Mouse (Mus musculus): ENCODE measurements around the gene Gm47985. TPM values are rescaled to one million over a fixed set of nuclear protein-coding genes. Genes with fewer than 3 reads are reported as not detected.
"Not testable (repeated sequence)": the region's sequence is repeated elsewhere in the genome, so short reads cannot be mapped to it uniquely, and the experiment has no call there.

Gm47985 gene
- polyA plus RNA-seq, 1 experiment from 2014 or later, result 1.4 TPM

DNA sequence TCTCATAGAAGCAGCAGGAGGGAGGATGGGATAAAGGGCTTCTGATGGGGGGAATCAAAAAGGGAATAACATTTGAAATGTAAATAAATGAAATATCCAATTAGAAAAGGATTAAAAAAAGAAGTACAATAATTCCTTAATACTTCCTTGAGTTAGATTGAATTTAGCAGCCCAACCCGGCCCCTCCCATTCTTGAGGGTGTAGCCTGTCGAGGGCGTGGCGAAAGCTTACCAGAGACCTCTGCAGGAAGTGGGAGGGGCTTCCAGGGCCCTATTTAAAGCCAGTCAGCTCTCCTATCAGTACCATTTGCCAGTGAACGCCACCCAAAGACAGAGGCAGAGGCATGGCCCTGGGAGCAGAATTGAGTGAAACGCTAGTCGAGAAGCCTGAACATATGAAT, 9.7 kb downstream of the Gm47985 start, which contains the start of gene Gm8947:
Gm8947 (plus strand) TSS at position 302 of the 400 bp plus-strand sequence.
- ATAC-seq (ENCODE audit: low read depth), result peak; percentile 80
- not testable (repeated sequence) for H3K4me2 ChIP-seq (ENCODE audit: low read depth, low read length)

DNA sequence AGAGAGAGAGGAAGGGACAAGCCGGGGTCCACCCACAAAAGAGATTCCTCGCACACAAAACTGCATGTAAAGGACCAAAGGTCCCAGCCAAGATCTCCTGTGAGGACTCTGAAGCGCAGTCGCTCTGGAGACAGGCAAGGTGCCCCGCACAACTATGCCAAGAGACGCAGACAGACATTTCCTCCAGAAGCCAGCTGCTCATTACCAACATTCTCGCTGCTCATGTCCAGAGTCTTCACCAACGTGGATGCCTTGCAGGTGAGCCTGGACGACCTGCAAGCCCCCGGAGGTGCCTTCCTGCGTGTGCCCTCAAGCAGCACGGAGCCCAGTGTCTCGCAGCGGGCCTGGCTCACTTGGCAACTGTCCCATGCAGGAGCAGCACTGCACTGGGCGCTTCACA, 10.4 kb downstream of the Gm47985 start:
- not testable (repeated sequence) for H3K4me1 ChIP-seq (ENCODE audit: control insufficient read depth, low read depth, low read length); H3K4me2 ChIP-seq (ENCODE audit: low read depth, low read length); H3K9ac ChIP-seq (ENCODE audit: low read depth, low read length); H3K4me3 ChIP-seq (ENCODE audit: low read depth, low read length); H3K9me3 ChIP-seq (replicated peaks; ENCODE audit: control insufficient read depth, low read length); H3K36me3 ChIP-seq (ENCODE audit: control insufficient read depth, insufficient read depth); H3K27ac ChIP-seq (ENCODE audit: low read length); ATAC-seq (ENCODE audit: low read depth); H3K27me3 ChIP-seq (ENCODE audit: control insufficient read depth, insufficient read depth, low read depth, low read length)
- WGBS (ENCODE audit: insufficient replicate concordance), result 88% methylated on average over 15 of the region's 15 CpGs

More for the DNA sequence above, 9.7 kb downstream of the Gm47985 start, which contains the start of gene Gm8947:
- not testable (repeated sequence) for H3K27me3 ChIP-seq (ENCODE audit: control insufficient read depth, insufficient read depth, low read depth, low read length); H3K4me3 ChIP-seq (ENCODE audit: low read depth, low read length); H3K9me3 ChIP-seq (replicated peaks; ENCODE audit: control insufficient read depth, low read length); H3K9ac ChIP-seq (ENCODE audit: low read depth, low read length); H3K4me1 ChIP-seq (ENCODE audit: control insufficient read depth, low read depth, low read length); H3K27ac ChIP-seq (ENCODE audit: low read length); H3K36me3 ChIP-seq (ENCODE audit: control insufficient read depth, insufficient read depth)
- no CpG with 5 or more reads among the region's 7 CpGs for WGBS (ENCODE audit: insufficient replicate concordance)

DNA sequence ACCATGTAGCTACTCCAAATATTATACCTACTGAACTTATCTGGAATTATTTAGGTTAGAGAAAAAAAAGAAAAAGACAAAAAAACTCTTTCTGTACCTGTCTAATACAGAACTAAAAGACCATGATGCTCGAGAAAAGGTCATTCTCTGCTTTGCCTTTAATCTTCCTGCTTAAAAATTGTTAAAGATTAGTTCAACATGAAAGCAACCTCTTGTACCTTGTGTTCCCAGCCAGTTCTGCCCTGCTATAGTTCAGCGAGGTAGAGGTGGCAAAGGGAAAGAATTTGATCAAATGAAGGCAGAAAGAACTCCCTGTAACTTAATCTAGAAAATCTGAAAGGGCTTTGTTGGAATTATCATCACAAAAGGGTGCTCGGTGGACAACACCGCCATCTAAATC, 13.6 kb downstream of the Gm47985 start:
- not testable (repeated sequence) for ATAC-seq (ENCODE audit: low read depth); H3K9ac ChIP-seq (ENCODE audit: low read depth, low read length); H3K4me2 ChIP-seq (ENCODE audit: low read depth, low read length); H3K4me3 ChIP-seq (ENCODE audit: low read depth, low read length); H3K9me3 ChIP-seq (replicated peaks; ENCODE audit: control insufficient read depth, low read length); H3K27me3 ChIP-seq (ENCODE audit: control insufficient read depth, insufficient read depth, low read depth, low read length); H3K4me1 ChIP-seq (ENCODE audit: control insufficient read depth, low read depth, low read length); H3K36me3 ChIP-seq (ENCODE audit: control insufficient read depth, insufficient read depth); H3K27ac ChIP-seq (ENCODE audit: low read length)
- 66% methylated on average over 4 of the region's 4 CpGs for WGBS (ENCODE audit: insufficient replicate concordance)

DNA sequence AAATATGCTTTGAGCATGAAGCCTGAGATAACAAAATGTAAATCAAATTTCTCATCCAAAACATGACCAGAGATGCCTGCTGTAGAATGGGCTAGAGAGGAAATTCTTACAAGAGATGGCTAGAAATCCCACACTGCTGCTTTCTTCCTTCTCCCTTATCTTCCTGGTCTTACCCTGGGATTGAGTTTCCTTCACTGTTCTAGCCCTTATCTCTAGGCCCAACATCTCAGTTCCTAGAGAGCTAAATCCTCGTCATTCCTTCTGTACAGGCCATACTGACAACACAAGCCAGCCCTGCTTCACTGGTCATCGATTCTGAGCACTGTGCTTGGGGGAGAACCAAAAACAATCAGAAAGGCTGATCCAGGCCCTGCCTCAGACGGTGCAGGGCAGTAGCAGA, 14.4 kb downstream of the Gm47985 start:
- not testable (repeated sequence) for H3K27me3 ChIP-seq (ENCODE audit: control insufficient read depth, insufficient read depth, low read depth, low read length); H3K9me3 ChIP-seq (replicated peaks; ENCODE audit: control insufficient read depth, low read length); H3K4me1 ChIP-seq (ENCODE audit: control insufficient read depth, low read depth, low read length); ATAC-seq (ENCODE audit: low read depth); H3K27ac ChIP-seq (ENCODE audit: low read length); H3K4me3 ChIP-seq (ENCODE audit: low read depth, low read length); H3K36me3 ChIP-seq (ENCODE audit: control insufficient read depth, insufficient read depth); H3K9ac ChIP-seq (ENCODE audit: low read depth, low read length); H3K4me2 ChIP-seq (ENCODE audit: low read depth, low read length)
- 39% methylated on average over 3 of the region's 3 CpGs for WGBS (ENCODE audit: insufficient replicate concordance)

DNA sequence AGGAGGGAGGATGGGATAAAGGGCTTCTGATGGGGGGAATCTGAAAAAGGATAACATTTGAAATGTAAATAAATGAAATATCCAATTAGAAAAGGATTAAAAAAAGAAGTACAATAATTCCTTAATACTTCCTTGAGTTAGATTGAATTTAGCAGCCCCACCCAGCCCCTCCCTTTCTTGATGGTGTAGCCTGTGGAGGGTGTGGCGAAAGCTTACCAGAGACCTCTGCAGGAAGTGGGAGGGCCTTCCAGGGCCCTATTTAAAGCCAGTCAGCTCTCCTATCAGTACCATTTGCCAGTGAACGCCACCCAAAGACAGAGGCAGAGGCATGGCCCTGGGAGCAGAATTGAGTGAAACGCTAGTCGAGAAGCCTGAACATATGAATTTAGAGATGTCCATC, 15.8 kb downstream of the Gm47985 start, which contains the start of gene Gm47995:
Gm47995 (plus strand) TSS at position 329 of the 400 bp plus-strand sequence.
- H3K4me3 ChIP-seq (ENCODE audit: low read depth, low read length); H3K27me3 ChIP-seq (ENCODE audit: control insufficient read depth, insufficient read depth, low read depth, low read length); H3K27ac ChIP-seq (ENCODE audit: low read length); H3K4me1 ChIP-seq (ENCODE audit: control insufficient read depth, low read depth, low read length); H3K9me3 ChIP-seq (replicated peaks; ENCODE audit: control insufficient read depth, low read length); H3K36me3 ChIP-seq (ENCODE audit: control insufficient read depth, insufficient read depth); H3K4me2 ChIP-seq (ENCODE audit: low read depth, low read length); H3K9ac ChIP-seq (ENCODE audit: low read depth, low read length): not testable (repeated sequence)
- 23% methylated on average over 2 of the region's 4 CpGs for WGBS (ENCODE audit: insufficient replicate concordance)
- ATAC-seq (ENCODE audit: low read depth), result peak; percentile 71

DNA sequence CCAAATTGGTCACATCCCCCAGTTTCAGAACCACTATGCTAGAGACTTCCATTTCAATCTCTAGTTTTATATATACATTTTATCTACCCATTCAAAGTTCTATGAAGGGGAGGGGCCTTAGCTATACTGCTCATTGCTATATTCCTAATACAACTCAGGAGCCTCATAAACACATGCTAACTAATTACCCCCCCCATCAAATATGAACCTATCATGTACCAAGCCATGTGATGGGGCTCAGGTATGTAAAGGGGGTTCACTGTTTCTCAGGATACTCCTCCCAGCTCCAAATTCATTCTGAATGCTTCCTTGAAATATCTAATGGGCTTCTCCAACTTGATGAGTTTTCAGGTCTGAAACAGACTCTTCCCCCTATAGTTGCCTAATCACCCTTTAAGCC, 18.3 kb downstream of the Gm47985 start:
- not testable (repeated sequence) for H3K27me3 ChIP-seq (ENCODE audit: control insufficient read depth, insufficient read depth, low read depth, low read length); H3K27ac ChIP-seq (ENCODE audit: low read length); H3K9me3 ChIP-seq (replicated peaks; ENCODE audit: control insufficient read depth, low read length); H3K4me1 ChIP-seq (ENCODE audit: control insufficient read depth, low read depth, low read length); H3K4me3 ChIP-seq (ENCODE audit: low read depth, low read length); H3K9ac ChIP-seq (ENCODE audit: low read depth, low read length); H3K4me2 ChIP-seq (ENCODE audit: low read depth, low read length); ATAC-seq (ENCODE audit: low read depth); H3K36me3 ChIP-seq (ENCODE audit: control insufficient read depth, insufficient read depth)

DNA sequence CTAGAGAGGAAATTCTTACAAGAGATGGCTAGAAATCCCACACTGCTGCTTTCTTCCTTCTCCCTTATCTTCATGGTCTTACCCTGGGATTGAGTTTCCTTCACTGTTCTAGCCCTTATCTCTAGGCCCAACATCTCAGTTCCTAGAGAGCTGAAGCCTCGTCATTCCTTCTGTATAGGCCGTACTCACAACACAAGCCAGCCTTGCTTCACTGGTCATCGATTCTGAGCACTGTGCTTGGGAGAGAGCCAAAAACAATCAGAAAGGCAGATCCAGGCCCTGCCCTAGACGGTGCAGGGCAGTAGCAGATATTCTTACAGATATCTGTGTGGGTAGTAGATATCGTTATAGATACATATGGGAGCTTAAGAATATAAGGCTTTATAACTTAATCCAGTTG, 20.4 kb downstream of the Gm47985 start:
- not testable (repeated sequence) for H3K27ac ChIP-seq (ENCODE audit: low read length); H3K36me3 ChIP-seq (ENCODE audit: control insufficient read depth, insufficient read depth); H3K9ac ChIP-seq (ENCODE audit: low read depth, low read length); H3K27me3 ChIP-seq (ENCODE audit: control insufficient read depth, insufficient read depth, low read depth, low read length); H3K4me3 ChIP-seq (ENCODE audit: low read depth, low read length); H3K9me3 ChIP-seq (replicated peaks; ENCODE audit: control insufficient read depth, low read length); H3K4me1 ChIP-seq (ENCODE audit: control insufficient read depth, low read depth, low read length); H3K4me2 ChIP-seq (ENCODE audit: low read depth, low read length)
- peak; percentile 60 for ATAC-seq (ENCODE audit: low read depth)
- 33% methylated on average over 3 of the region's 5 CpGs for WGBS (ENCODE audit: insufficient replicate concordance)

DNA sequence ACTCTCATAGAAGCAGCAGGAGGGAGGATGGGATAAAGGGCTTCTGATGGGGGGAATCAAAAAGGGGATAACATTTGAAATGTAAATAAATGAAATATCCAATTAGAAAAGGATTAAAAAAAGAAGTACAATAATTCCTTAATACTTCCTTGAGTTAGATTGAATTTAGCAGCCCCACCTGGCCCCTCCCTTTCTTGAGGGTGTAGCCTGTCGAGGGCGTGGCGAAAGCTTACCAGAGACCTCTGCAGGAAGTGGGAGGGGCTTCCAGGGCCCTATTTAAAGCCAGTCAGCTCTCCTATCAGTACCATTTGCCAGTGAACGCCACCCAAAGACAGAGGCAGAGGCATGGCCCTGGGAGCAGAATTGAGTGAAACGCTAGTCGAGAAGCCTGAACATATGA, 21.5 kb downstream of the Gm47985 start, which contains the start of gene 3110040M04Rik:
3110040M04Rik (plus strand) TSS at position 304 of the 400 bp plus-strand sequence.
- not testable (repeated sequence) for ATAC-seq (ENCODE audit: low read depth); H3K4me2 ChIP-seq (ENCODE audit: low read depth, low read length); H3K9ac ChIP-seq (ENCODE audit: low read depth, low read length); H3K4me3 ChIP-seq (ENCODE audit: low read depth, low read length); H3K27me3 ChIP-seq (ENCODE audit: control insufficient read depth, insufficient read depth, low read depth, low read length); H3K36me3 ChIP-seq (ENCODE audit: control insufficient read depth, insufficient read depth); H3K4me1 ChIP-seq (ENCODE audit: control insufficient read depth, low read depth, low read length); H3K27ac ChIP-seq (ENCODE audit: low read length); H3K9me3 ChIP-seq (replicated peaks; ENCODE audit: control insufficient read depth, low read length)
- WGBS (ENCODE audit: insufficient replicate concordance), result no CpG with 5 or more reads among the region's 6 CpGs

DNA sequence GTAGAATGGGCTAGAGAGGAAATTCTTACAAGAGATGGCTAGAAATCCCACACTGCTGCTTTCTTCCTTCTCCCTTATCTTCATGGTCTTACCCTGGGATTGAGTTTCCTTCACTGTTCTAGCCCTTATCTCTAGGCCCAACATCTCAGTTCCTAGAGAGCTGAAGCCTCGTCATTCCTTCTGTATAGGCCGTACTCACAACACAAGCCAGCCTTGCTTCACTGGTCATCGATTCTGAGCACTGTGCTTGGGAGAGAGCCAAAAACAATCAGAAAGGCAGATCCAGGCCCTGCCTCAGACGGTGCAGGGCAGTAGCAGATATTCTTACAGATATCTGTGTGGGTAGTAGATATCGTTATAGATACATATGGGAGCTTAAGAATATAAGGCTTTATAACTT, 26.2 kb downstream of the Gm47985 start:
- H3K36me3 ChIP-seq (ENCODE audit: control insufficient read depth, insufficient read depth); H3K9me3 ChIP-seq (replicated peaks; ENCODE audit: control insufficient read depth, low read length); H3K4me1 ChIP-seq (ENCODE audit: control insufficient read depth, low read depth, low read length); H3K4me2 ChIP-seq (ENCODE audit: low read depth, low read length); H3K9ac ChIP-seq (ENCODE audit: low read depth, low read length); H3K27me3 ChIP-seq (ENCODE audit: control insufficient read depth, insufficient read depth, low read depth, low read length); H3K4me3 ChIP-seq (ENCODE audit: low read depth, low read length); H3K27ac ChIP-seq (ENCODE audit: low read length): not testable (repeated sequence)
- WGBS (ENCODE audit: insufficient replicate concordance), result 33% methylated on average over 3 of the region's 5 CpGs
- ATAC-seq (ENCODE audit: low read depth), result peak; percentile 65

DNA sequence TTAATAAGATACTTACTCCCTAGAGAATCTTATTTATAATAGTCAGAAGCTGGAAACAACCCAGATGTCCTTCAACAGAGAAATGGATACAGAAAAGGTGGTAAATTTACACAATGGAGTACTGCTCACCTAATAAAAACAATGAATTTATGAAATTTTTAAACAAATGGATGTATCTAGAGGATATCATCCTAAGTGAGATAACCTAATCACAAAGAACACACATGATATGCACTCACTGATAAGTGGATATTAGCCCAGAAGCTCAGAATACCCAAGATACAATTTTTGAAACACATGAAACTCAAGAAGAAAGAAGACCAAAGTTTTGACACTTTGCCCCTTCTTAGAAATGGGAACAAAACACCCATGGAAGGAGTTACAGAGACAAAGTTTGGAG, 26.6 kb downstream of the Gm47985 start:
- not testable (repeated sequence) for H3K9me3 ChIP-seq (replicated peaks; ENCODE audit: control insufficient read depth, low read length); H3K4me1 ChIP-seq (ENCODE audit: control insufficient read depth, low read depth, low read length)
- peak; percentile 55 for ATAC-seq (ENCODE audit: low read depth)

More for the DNA sequence above, 26.6 kb downstream of the Gm47985 start:
- H3K27ac ChIP-seq (ENCODE audit: low read length); H3K4me2 ChIP-seq (ENCODE audit: low read depth, low read length); H3K27me3 ChIP-seq (ENCODE audit: control insufficient read depth, insufficient read depth, low read depth, low read length); H3K9ac ChIP-seq (ENCODE audit: low read depth, low read length); H3K36me3 ChIP-seq (ENCODE audit: control insufficient read depth, insufficient read depth); H3K4me3 ChIP-seq (ENCODE audit: low read depth, low read length): not testable (repeated sequence)
